Mouse (Mus musculus) intestine, embryonic 14.5 days (tissue): ENCODE measurements around the gene Cryz. TPM values are rescaled to one million over a fixed set of nuclear protein-coding genes. Genes with fewer than 3 reads are reported as not detected.
A peak's percentile ranks its signal among the peaks of the same experiment; 100 is the strongest.

Experiments
- ATAC-seq: fragments of 200-750 bp; cut with Nextera tagmentation; replicated peaks from 2 replicates; pipeline ENCODE4 v1.8.0; 2017; ENCODE audit warnings: low read depth, moderate number of reproducible peaks, moderate TSS enrichment, moderate library complexity; ENCODE audit not compliant: low FRiP score, low TSS enrichment
- DNase-seq: peaks from one replicate; pipeline ENCODE4 v3.0.0-alpha.2; 2018; ENCODE audit warnings: low spot score
- H3K27ac ChIP-seq: fragments of 300-500 bp; sonication (generic); 2 replicates; pipeline ENCODE4 v1.5.1; 2014; ENCODE audit warnings: low read depth, mild to moderate bottlenecking, control low read depth
- H3K27me3 ChIP-seq: fragments of 300-500 bp; sonication (generic); replicated peaks from 2 replicates; pipeline ENCODE4 v1.6.1; 2014; ENCODE audit warnings: low read length, control low read depth; ENCODE audit not compliant: control insufficient read depth, insufficient read depth
- H3K36me3 ChIP-seq: fragments of 300-500 bp; sonication (generic); 2 replicates; pipeline ENCODE4 v1.6.1; 2014; ENCODE audit warnings: low read length, control low read depth; ENCODE audit not compliant: control insufficient read depth, insufficient read depth
- H3K4me1 ChIP-seq: fragments of 300-500 bp; sonication (generic); replicated peaks from 2 replicates; pipeline ENCODE4 v1.6.1; 2014; ENCODE audit warnings: low read length, control low read depth, mixed read lengths; ENCODE audit not compliant: control insufficient read depth, insufficient read depth
- H3K4me2 ChIP-seq: fragments of 300-500 bp; sonication (generic); 2 replicates; pipeline ENCODE4 v1.6.1; 2014; ENCODE audit warnings: low read length
- H3K4me3 ChIP-seq: fragments of 300-500 bp; sonication (generic); 2 replicates; pipeline ENCODE4 v1.5.1; 2014; ENCODE audit warnings: low read depth, low read length, control low read depth, mixed read lengths
- H3K9ac ChIP-seq: fragments of 300-500 bp; sonication (generic); 2 replicates; pipeline ENCODE4 v1.6.1; 2014; ENCODE audit warnings: mild to moderate bottlenecking, low read length
- H3K9me3 ChIP-seq: fragments of 300-500 bp; sonication (generic); 2 replicates; pipeline ENCODE4 v1.6.1; 2016; ENCODE audit warnings: low read length, control low read depth; ENCODE audit not compliant: control insufficient read depth
- WGBS: fragments of 180-500 bp; shearing (Covaris S2); extraction: QIAGEN DNeasy Blood & Tissue Kit; methylation state at CpG from one replicate; pipeline ENCODE4 v1.1.7; 2014; 5-methylcytosine and 5-hydroxymethylcytosine counted together
- polyA plus RNA-seq: library from polyadenylated mRNA; unstranded; fragments of >200 nt; fragmentation: Nextera tagmentation; extraction: Ambion mirVana; gene quantifications from 2 replicates; pipeline ENCODE4 v1.2.1, GENCODE M21; 2014

The Cryz gene
- polyA plus RNA-seq, result 22.3 and 25.0 TPM in 2 replicates

DNA sequence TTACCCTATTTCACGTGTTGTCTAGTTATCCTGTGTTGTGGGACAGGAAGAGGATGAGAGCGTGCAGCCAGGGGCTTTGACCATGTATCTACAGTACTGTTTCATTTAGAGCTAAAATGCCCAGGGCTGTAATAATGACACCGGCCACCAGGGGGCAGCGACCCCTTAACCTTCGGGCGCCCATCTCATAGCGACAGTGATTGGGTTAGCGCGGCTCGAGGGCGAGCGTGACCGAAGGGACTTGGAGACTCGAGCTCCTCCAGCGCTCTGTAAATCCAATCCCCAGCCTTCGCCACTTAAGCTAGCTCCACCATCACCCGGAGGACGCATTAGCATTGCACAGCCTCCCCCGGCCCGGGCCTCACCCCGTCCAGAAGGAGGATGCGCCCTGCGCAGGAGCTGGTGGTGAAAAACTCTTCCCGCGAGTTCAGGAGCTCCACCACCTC, at the start of gene Cryz:
TSS of gene Cryz (plus strand) at position 224 of the 446 bp plus-strand sequence.
- H3K27me3 ChIP-seq, result no peaks in the 10 kb centered on the region
- peak; percentile 99 for DNase-seq
- H3K4me2 ChIP-seq, result peak within 1 kb of the TSS; percentile 84
- WGBS, result 1% methylated on average over 25 of the region's 25 CpGs
- peak within 1 kb of the TSS; percentile 75 for H3K9ac ChIP-seq
- 0 out of 2 replicates have a peak, but pooled peaks cover 2% of the 10 kb centered on the region for H3K4me1 ChIP-seq
- peak within 1 kb of the TSS; percentile 89 for H3K27ac ChIP-seq
- ATAC-seq, result peak; percentile 91
- H3K4me3 ChIP-seq, result peak within 1 kb of the TSS; percentile 77
- no peaks in the 10 kb centered on the region for H3K9me3 ChIP-seq
- H3K36me3 ChIP-seq, result peaks cover 27% of the 10 kb centered on the region

DNA sequence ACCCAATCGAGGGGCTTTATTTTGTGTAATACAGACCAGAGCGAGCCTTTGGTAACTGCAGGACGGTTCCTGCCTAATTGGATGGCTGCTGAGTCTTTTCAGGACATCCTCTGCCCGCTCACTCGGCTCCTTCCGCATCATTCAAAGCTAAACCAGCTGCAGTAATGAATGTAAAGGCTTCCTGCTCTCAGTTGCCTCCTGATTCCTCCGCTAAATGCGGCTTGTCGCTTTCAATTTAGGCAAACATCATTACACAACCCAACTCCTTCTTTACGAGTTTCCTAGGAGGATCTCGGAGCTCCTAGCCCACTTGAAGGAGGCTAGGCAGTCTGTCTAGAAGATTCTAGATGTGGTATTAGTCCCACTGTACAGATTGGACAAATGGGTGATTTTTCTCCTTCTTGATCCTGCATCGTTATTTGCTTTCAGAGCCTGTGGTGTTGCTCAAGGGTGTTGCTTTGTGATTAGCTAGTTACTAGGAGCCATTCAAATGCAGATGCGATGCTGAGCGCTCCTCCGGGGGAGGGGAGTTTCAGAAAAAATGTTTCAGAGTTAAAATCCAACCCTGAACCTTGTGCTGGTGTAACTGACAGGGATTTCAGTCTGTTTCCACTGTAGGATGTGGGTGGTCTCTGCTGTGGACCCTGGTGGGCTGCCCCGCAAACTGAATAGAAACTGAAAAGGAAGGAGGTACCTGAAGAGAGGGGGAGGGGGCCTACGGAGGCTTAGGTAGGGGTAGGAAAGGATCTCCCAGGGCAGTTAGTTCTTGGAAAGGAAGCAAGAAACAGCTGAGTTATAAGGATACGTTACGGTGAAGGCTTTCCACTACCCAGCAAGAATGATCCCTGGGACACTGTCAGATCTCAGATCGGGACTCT, 48.7 kb upstream of the Cryz start:
- no peak overlapping the region; the same call in 1 of the 2 replicates for H3K4me2 ChIP-seq
- no peaks in the 10 kb centered on the region for H3K36me3 ChIP-seq
- no peaks in the 10 kb centered on the region for H3K9me3 ChIP-seq
- ATAC-seq (no peak), DNase-seq (peak; percentile 59)
- H3K27ac ChIP-seq, result no peak overlapping the region
- no peak overlapping the region for H3K9ac ChIP-seq
- 6% methylated on average over 20 of the region's 20 CpGs for WGBS
- peaks cover 76% of the 10 kb centered on the region for H3K27me3 ChIP-seq
- peak overlapping the region; percentile 1; the same call in 1 of the 2 replicates for H3K4me3 ChIP-seq
- peaks cover 7% of the 10 kb centered on the region; the same call in 1 of the 2 replicates for H3K4me1 ChIP-seq

DNA sequence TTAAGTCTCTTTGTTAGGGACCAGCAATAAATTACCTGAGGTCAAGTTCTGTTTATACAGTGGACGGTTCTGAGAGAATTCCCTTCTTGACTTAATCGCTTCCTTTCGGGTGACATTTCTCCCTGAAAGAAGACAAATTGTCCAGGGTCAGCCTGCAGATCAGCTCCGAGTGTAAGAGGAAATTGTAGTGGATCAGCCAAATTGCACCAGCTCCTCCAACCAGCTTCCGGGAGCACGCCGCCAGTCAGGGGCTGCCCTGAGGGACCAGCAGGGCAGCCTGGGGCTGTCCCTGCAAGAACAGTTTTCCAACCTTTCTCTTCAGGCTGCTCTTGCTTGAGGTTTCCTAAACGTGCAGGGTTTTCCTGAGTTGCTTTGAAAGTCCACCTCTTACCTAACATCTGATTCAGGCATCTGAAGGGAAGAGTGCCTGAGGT, 47.6 kb upstream of the Cryz start:
- peaks cover 7% of the 10 kb centered on the region; the same call in 1 of the 2 replicates for H3K4me1 ChIP-seq
- DNase-seq (no peak), ATAC-seq (no peak)
- no peak overlapping the region for H3K4me2 ChIP-seq
- no peak overlapping the region for H3K9ac ChIP-seq
- H3K27me3 ChIP-seq, result peaks cover 65% of the 10 kb centered on the region
- no peak overlapping the region for H3K27ac ChIP-seq
- no peaks in the 10 kb centered on the region for H3K36me3 ChIP-seq
- no peaks in the 10 kb centered on the region for H3K9me3 ChIP-seq
- H3K4me3 ChIP-seq, result no peak overlapping the region
- 8% methylated on average over 8 of the region's 8 CpGs for WGBS

DNA sequence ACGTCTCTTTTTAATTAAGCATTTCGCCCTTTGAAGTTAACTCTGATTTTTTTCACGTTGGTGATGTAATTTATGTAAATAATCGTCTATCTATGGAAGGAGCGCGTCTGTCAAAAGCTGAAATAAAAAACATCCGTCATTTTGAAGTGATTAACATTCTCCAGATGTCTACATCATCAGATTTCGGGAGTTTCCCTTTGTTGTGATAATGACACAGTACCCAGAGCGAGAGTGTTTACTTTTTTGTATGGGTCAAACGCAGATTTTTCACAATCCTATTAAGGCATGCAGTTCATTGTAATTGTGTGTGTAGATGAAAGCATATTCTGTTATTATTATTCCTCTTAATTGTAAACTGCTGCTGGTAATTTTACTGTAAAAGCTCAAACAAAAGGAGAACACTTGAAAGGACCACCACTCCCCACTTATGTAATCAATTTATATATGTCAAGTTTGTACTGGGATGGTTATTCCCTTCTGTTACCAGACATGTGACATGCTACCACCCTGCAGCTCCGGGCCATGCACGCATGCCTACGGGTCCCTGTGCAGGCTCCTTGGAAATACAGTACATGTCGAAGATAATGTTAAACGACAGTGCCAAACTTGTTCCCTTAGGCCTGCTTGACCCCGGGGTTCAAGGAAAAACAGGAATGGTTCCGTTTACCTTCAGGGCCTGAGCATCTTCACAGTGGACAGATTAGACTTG, 46.0 kb upstream of the Cryz start:
- no peak overlapping the region for H3K9ac ChIP-seq
- no peak overlapping the region for H3K4me2 ChIP-seq
- H3K4me1 ChIP-seq, result peaks cover 7% of the 10 kb centered on the region; the same call in 1 of the 2 replicates
- peaks cover 51% of the 10 kb centered on the region for H3K27me3 ChIP-seq
- H3K36me3 ChIP-seq, result no peaks in the 10 kb centered on the region
- no peak overlapping the region for H3K27ac ChIP-seq
- H3K4me3 ChIP-seq, result no peak overlapping the region
- DNase-seq (no peak), ATAC-seq (no peak)
- WGBS, result 48% methylated on average over 17 of the region's 17 CpGs
- H3K9me3 ChIP-seq, result no peaks in the 10 kb centered on the region

DNA sequence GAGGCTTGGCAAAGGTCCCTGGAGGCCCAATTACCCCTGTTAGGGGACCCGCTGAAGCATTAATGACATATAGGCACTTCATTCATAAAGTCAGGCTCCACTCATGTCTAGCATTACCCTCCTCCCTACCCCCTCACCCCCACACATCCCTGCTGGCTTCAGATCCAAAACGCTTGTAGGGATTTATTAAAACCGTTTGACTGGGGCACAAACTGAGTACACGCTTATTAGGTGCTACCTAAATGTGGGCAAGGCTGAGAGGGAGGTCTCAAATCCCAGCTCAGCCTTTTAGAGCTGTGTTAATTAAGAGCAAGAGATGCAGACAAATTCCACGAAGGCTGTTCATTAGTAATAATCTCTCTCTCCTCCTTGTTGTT, 45.5 kb upstream of the Cryz start:
- Histone ChIP-seq H3K4me2 (no peak overlapping the region), H3K36me3 (no peaks in the 10 kb centered on the region), H3K27me3 (peaks cover 49% of the 10 kb centered on the region), H3K9ac (no peak overlapping the region), H3K27ac (no peak overlapping the region), H3K9me3 (no peaks in the 10 kb centered on the region), H3K4me3 (no peak overlapping the region), H3K4me1 (peaks cover 7% of the 10 kb centered on the region; the same call in 1 of the 2 replicates)
- ATAC-seq, result no peak
- WGBS, result 61% methylated on average over 5 of the region's 5 CpGs
- no peak for DNase-seq

DNA sequence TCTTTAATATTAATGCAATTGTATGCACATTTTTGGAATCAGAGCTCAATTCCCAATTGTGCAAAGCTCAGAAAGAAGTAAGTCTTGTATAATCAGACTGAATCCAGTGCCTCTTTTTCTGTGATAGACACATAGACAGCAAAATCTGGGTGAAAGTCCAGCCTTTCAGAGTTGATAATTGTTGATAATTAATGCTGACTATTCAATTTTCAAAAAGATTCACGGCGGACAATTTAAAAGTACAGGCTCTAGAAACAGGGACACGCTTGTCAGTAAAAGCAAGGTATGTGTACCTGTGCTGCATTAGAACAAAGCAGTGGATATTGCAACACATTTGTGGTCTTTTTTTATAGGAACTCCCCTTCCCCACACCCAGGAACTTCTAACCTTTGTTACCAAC, 34.3 kb upstream of the Cryz start:
- ATAC-seq, result no peak
- WGBS, result 93% methylated on average over 3 of the region's 3 CpGs
- H3K27ac ChIP-seq, result no peak overlapping the region
- no peaks in the 10 kb centered on the region for H3K9me3 ChIP-seq
- DNase-seq, result no peak
- no peak overlapping the region for H3K4me2 ChIP-seq
- H3K4me1 ChIP-seq, result no peaks in the 10 kb centered on the region
- H3K9ac ChIP-seq, result no peak overlapping the region
- no peaks in the 10 kb centered on the region for H3K36me3 ChIP-seq
- no peak overlapping the region for H3K4me3 ChIP-seq
- peaks cover 21% of the 10 kb centered on the region for H3K27me3 ChIP-seq

DNA sequence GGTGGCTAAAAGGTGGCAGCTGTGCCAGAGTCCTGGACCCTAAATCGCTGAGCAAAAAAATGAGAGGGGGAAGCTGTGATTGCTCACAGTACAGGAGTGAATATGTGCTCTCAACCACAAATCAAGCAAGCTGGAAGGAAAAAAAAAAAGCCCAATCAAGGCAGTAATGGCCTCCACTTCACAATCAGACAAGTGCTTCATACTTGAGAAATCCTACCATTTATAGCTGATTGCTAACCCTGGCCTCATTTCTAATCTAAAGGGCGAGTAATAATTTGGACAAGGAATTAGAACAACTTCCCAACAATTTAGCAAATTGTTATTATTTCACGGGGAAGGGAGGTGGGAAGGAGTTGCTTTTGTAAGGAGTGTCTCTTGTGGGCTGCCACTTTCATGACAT, 31.1 kb upstream of the Cryz start:
- Histone ChIP-seq H3K4me3 (no peak overlapping the region), H3K4me1 (no peaks in the 10 kb centered on the region), H3K36me3 (no peaks in the 10 kb centered on the region), H3K9ac (no peak overlapping the region), H3K9me3 (no peaks in the 10 kb centered on the region), H3K27ac (no peak overlapping the region), H3K4me2 (no peak overlapping the region), H3K27me3 (peaks cover 37% of the 10 kb centered on the region)
- DNase-seq (no peak), ATAC-seq (no peak)
- 69% methylated on average over 3 of the region's 3 CpGs for WGBS

DNA sequence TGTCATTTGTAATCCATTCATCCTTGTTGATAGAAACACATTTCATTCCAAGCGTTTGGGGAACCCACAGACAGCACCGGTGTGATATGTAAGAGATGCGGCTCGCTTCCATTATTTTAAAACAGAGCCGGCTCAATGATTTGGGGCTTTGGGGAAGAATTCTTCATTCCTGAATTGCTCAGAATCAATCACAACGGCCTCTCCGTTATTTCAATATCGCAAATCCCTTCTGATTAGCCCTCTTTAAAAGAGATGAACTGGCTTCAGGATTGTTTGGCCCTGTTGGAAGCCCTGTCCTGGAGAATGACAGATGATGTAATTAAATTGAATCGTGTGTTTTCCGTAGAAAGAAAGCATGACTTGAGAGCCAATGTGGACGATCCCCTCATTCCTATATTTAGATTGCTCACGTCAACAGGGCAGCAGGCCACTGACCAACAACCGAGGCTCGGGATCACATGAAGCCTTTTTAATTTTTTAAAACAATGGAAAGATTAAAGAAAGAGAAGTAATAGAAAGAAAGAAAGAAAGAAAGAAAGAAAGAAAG, 26.4 kb upstream of the Cryz start:
- H3K27me3 ChIP-seq, result peaks cover 48% of the 10 kb centered on the region
- no peak for DNase-seq

More for the DNA sequence above, 26.4 kb upstream of the Cryz start:
- Histone ChIP-seq H3K9me3 (no peaks in the 10 kb centered on the region), H3K4me3 (no peak overlapping the region), H3K4me1 (no peaks in the 10 kb centered on the region), H3K36me3 (no peaks in the 10 kb centered on the region), H3K27ac (no peak overlapping the region), H3K9ac (no peak overlapping the region), H3K4me2 (no peak overlapping the region)
- 40% methylated on average over 14 of the region's 14 CpGs for WGBS
- ATAC-seq, result no peak
